Mouse (Mus musculus) monocyte, adult 5-6 weeks (primary cell): Measurements from ENCODE around the gene Tmem174. TPM values are rescaled to one million over a fixed set of nuclear protein-coding genes. Genes with fewer than 3 reads are reported as not detected.

ENCODE experiments used
- ATAC-seq: fragments of 153-309, 156-312 bp; replicated peaks from 2 replicates; pipeline ENCODE4 v1.8.0; 2017; ENCODE audit warnings: mild to moderate bottlenecking; ENCODE audit not compliant: low TSS enrichment, insufficient number of reproducible peaks, severe bottlenecking, poor library complexity, low FRiP score
- total RNA-seq: library from RNA; stranded (forward); fragments of 200-1000, 200-491, 200-594 nt; gene quantifications from 3 replicates; pipeline ENCODE4 v1.2.3, GENCODE M21; 2017

The Tmem174 gene
- total RNA-seq, 1 experiment from 2014 or later = not detected

DNA sequence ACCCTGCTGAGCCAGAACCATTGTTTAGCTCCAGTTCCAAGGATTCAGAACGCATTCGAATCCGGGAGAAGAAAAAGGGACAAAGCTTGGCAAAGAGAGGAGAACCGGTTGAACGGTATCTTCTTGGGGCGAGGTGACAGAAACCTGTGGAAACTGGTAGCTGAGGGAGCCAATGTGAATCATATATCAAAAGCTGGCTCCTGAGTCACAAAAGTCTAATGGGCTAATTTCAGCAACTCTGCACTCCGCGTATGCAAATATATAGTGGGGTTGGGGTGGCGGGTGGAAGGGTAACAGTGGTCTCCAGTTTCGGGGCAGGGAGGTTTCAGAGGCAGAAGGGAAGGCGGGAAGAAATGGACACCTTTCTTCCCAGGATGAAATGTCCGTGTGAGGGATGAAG, 48.7 kb downstream of the Tmem174 start:
- no peak for ATAC-seq

DNA sequence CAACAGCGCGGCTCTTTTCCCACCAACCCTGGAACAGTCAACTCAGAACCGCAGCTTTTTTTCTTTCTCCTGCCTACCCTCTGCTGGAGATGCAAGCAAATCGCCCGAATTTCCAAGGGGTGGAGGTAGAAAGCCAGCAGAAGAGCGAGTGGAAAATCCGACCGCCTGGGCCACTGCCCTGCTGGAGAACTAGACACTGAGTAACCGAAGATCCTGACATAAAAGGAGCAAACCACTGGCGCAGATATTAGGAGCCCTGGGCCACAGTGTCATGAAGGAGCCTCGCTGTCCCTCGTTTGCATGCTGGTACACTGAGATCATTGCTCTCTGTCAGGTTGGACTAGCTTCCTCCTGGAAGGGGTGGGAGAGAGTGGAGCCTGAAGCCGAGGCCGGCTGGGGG, 49.6 kb downstream of the Tmem174 start:
- ATAC-seq = no peak

DNA sequence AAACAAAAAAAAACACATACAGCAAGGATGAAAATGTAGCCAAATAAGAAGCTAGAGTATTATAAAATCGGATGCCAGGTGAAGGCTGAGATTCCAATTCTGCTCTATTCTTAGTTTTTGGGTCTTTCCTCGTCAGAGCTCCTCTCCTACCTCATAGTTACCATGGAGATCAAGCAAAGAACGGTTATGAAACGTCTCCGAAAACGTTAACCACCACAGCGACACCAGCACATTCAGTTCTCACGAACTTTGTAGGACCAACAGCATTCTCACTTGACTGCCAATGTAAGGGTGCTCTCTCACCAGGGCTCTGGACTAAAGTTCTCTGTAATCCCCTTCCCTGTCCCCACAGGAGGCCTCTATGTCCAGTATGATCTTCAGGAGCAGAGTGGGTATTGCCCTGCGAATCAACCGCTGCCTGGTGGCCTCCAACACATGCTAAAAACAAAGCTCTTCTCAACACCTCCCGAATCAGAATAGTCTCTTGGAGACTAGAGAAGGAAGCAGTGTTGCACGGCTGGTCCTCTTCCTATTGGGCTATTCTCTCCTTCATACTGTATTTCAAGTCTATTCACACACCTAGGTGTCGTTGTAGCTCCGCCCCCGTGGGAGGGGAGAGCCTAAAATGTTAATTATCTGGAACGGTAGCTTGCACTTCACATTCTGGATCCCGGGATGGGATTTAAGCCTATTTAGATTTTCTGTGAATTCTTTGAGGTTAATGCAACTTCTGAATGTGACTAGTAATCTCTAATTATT, 50.2 kb downstream of the Tmem174 start:
- ATAC-seq = no peak

Other genes starting within 250 kb of the Tmem174 start
- 1.6 TPM in 1 of 3 replicates, not detected in the others for gene Gm10320, start 145.4 kb downstream of the Tmem174 start, total RNA-seq
- 2.5 to 2.7 TPM in 2 of 3 replicates, not detected in the other for gene Tmem171, start 57.4 kb upstream of the Tmem174 start, total RNA-seq
- 92.8 to 137 TPM (median 105 TPM) in 3 replicates for gene Fcho2, start 178.0 kb upstream of the Tmem174 start, total RNA-seq